Mouse (Mus musculus) 3T3-L1 (cell line): ENCODE results near the gene Rps21.

Experiments
- DNase-seq: peaks from one replicate; pipeline ENCODE4 v3.0.0-alpha.2; 2015; ENCODE audit warnings: low read depth, low spot score

Rps21 gene

DNA sequence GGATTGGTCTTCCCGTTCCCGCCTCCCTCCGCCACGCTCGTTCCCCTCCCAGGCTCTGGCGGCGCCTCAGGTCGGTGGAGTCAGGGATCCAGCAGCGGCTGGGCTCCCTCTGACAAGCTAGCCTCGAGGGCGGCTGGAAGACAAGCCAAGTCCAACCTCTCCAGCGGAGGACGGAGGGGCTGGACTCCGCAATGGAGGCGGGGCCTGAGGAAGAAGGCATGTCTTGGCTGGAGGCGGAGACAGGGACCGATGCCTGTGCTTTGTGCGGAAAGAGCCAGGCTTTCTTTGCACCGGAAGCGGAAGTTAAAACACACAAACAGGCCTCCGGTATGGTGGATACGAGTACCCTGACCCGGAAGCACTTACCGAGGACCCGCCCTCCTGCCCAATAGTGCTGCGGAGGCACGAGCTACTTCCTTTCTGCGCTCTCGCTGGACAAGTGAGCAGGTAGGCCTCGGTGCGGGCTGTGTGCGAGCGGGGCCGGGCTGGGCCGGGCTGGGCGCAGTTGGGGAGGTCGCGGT lies at the start of gene Rps21:
Gene Rps21 (plus strand): TSS at position 377 of the 521 bp plus-strand sequence.
- peak; percentile 100 for DNase-seq

DNA sequence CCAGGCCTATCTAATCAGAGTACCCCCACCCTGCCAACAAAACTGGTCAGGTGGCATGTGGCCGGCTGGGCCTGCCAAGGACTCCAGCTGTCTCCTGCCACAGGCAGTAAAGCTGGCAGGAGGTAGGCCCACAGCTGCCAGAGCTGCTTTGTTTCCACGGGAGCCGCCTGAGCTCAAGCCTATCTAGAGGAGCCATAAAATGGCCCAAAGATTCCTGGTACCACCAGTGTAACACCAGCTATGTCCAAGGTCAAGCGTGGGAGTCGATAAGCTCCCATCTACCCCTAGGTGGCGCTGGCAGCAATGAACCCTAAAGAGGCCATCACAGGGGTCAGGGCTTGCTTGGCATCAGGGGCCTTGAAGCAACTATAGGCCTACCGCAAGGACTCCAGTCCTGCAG lies 49.3 kb upstream of the Rps21 start:
- DNase-seq, result no peak

DNA sequence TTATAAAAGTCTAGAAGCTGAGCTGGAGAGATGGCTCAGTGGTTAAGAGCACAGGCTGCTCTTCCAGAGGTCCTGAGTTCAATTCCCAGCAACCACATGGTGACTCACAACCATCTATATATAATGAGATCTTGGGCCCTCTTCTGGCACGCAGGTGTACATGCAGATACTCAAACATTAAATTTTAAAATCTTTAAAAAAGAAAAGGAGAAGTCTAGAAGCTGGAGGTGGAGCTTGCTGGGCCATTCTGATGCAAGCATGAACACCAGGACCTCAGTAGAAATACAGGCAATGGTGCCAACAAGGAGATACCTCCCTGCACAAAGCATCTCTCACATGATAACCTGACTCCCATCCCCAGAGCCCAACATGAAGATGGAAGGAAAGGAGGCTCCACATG lies 48.2 kb upstream of the Rps21 start:
- DNase-seq, result no peak

DNA sequence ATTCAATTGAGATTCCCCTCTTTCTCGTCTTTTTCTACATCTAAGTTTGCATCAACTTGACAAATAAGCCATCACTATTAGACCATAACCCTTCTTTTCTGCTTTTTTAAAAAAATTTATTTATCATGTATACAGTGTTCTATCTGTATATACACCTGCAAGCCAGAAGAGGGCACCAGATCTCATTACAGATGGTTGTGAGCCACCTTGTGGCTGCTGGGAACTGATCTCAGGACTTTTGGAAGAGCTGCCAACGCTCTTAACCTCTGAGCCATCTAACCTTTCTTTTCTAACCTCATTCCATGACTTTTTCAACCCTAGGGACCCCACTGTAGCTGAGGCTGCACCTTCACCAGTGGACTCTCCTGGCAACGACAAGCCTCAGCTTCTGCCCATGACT lies 44.9 kb upstream of the Rps21 start:
- no peak for DNase-seq

DNA sequence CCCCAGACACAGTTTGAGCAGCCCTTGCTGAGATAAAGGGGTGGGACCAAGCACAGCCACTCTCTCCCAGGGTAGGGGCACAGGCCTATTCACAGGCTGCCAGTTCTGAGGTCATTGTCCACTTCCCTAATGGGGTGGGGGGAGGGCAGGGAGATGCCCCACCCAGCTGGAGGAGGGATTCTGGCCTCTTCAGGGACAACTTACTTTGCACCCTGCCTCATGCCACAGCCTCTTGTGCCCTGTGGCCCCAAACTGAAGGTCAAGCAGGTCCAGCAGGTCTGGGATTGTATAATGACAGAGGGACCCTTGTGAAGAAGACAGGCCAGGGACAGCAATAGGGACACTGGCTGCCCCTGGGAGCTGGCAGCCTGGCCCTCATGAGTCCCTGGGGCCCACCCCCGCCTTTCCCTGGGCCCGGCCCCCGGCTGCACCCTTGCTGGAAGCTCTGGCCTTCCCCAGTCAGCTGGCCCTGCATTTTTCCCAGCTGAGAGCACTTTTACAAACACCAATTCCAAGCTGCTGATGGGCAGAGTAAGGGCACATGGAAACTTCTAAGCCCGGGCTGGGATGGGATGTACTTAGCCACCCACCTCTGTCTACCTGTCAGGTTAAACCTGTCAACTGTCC lies 42.7 kb upstream of the Rps21 start:
- no peak for DNase-seq

DNA sequence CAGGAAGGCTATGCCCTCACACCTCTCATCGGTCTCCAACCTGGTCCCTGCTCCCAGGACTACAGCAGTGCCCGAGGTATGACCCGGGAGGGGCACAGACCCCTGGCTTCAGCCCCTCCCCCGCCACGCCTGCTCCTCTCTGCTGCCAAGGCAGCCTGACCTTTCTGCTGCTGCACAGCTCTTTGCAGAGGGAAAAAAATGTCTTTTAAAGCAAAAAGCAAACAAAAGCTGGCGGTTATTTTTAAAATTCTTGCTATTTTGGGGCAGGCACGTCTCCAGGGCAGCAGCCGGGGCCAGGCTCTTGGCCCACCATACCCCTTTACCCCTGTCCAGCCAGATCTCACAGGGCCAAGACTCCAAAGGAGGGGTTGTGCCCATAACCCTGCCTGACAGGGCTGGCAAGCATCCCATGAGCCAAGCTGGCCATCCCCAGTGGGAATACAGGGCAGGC lies 42.1 kb upstream of the Rps21 start:
- DNase-seq, result no peak

DNA sequence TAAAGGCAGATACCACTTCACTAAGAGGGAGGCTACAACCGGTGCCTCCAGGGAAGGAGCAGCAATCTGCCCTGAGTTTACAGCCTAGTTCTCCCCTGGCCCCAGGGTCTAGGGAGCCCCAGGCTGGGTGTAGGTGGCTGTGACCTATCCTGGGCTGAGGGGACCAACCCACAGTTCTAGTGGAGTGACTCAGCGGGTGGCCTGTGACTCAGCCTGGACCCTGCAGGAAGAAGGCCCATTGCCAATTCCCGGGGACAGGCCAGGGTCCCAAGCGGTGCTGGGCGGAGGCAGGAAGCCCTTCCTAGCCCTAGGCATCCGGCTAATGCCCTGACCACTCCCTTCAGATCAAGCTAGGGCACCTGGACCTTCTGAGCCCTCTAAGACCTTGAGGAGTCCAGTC lies 41.2 kb upstream of the Rps21 start:
- DNase-seq, result peak; percentile 50

DNA sequence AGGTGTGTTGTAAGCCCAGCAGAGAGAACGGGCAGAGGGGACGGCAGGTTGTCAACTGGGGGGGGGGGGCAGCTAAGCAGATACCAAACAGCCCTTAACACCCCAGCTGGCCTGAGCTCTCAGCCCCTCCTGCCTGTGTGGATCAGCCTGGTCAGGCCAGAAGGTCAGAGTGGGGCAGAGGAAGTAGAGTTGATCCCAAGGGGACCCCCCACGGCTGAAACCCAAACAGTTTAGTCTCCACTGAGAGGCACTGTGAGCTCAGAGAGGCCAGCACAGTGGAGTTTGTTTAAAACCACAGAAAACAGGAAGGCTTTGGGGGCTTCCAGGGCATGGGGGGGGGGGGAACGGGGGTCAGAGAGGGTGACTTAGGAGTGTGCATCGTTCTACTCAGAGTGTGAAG lies 40.3 kb upstream of the Rps21 start:
- no peak for DNase-seq

DNA sequence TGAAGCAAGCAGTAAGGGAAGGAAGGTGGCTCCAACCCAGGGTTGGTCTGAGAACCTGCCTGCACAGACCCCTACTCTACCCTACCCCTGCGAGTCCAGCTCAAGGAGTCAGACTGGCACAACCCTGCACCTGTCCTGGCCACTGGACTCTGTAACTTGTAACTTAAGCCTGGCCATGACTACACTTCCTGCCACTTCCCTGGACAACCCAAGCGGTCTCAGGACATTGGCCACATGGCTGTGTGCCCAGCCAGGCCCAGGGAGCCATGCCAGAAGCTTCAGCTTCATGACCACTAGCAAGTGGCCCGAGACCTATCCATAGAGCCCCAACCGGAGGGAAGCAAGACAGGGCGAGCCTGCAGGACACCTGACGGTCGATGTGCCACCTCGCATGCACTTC lies 39.6 kb upstream of the Rps21 start:
- DNase-seq, result peak; percentile 60

DNA sequence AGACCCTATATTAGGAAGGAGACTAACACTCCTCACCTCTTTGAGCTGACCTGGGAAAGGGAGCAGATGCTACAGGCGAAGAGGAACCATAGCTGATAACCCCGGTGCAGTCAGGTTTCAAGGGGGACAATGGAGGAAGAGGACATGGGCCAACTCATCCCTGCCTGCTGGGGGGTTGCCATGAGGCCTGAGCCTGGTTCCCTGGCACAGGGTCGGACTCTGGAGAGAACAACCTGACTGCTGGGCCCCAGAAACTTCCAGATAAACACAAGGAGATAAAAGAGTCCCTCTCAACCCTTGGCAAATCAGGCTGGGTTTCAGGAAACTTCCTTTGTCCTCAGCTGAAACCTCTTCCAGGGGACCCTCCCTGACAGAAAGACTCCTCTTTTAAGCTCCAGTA lies 38.9 kb upstream of the Rps21 start:
- no peak for DNase-seq

DNA sequence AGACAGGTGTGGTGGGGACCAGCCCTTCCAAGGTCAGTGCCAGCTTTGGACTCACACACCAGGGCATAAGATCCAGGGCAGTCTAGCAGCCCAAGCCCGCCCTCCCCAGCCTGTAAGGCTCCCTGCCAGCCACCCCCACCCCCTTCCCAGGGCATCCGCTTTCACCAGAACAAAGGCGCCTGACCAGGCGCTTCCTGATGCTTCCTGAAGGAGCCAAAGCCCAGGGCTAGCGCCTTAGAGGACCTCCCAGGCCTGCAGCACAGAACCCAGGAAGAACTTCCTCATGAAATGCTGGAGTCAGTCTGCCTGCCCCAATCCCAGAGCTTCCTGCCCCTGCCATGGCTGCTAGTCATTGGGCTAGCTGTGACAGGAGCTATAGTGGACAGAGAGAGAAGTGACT lies 38.5 kb upstream of the Rps21 start:
- no peak for DNase-seq

DNA sequence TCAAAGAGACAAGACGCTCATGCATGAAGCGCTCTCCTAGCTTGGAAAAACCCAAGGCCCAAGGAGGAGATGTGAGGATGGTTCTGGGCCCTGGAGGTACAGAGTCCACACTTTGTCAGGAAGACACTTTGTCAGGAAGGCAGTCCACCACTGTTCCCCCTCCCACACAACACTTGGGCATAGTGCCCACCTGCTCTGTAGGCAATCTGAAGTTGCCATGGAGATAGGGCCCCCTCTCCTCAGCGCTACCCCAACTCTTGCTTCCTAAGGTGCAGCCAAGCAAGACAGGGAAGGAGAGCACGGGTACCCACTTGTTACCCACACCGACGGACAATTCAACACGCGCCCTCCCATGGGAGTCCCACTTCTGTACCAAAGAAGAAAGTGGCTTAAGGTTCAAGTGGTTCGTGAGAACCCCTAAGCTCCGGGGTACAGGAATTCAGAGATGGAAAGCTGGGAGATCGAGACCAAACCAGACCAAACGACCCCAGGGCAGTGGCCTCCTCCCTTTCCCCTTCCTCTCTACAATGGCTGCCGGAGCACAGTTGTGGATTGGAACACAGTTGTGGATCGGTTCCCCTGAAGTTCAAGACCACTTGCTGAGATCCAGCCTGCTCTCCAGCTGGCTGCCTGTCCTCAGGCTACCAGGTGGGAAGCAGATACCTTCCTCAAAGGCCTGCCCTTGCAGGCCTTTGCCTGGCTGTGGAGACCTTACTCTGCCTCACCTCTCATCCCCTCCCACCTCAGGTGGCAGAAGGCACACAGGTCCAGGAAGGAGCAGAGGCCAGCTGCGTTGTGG lies 37.8 kb upstream of the Rps21 start:
- DNase-seq, result no peak

DNA sequence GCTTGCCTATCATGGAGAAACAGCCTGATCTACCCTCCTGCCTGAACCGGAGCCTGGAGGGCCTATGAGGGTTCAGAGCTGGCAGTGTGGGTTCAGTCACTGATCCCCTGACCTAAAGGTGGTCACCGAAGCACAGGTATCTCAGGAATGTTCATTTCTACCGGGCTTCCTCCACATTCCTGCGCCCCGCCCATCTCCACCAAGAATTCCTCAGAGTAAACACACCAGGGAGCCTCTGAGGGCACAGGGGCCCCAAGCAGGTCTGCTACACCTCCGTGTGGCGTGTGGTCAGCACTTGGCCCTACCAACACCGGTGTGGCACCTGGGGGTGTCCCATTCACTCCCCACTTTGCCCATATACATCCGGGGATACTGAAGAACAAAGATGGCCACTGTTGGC lies 37.0 kb upstream of the Rps21 start:
- DNase-seq, result peak; percentile 32

DNA sequence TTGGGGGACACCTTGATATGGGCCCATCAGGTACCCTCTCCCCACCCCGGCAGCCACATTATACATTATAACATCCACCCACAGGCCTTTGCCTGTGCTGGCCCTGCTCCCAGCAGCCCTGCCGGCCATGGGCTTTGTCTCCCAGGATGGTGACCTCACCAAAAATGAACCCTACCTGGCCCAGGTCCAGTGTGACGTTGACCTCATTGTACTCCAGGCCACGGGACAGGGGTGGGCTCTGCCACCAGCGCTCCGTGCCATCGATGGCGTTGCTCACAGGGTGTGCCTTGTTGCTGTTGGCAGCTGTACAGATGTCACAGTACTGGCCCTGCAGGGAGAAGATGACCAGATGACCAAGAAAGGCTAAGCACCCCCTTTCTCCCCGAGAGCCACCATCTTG lies 36.1 kb upstream of the Rps21 start:
- no peak for DNase-seq

DNA sequence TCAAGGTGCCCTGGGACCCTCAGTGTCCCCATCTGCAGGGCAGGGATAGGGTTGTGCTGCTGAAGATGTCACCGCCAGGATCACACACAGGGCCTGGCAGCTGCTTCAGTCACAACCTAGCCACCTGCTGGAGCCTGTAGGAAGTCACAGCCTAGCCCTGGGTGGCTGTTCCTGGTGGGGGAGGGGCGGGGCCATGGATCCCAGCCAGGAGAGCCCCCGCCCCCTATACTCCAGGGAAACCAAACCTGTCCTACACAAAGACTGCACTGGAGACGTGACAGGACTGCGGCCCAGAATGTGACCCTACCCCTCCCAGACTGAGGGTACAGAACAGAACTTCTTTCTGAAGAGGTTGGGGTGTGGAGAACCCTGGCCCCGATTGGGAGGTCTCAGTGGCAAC lies 34.9 kb upstream of the Rps21 start:
- no peak for DNase-seq

DNA sequence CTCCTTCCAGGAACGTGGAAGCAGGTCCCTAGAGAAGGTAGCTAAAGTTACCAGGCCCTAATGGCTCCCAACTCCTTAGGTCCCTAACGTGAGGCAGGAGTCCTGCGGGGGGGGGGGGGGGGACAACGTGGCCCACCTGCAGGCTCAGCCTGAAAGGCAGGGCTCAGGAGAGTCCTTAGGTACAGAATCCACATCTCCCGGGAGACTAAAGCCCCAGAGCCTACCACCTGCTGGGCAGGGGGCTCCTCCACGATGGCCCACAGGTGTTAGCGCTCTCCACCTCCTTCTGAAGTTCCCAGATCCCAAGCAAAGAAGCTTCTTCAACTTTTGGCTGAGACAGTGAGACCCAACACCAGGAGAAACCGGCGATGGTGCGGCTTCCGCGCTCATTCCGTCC lies 32.5 kb upstream of the Rps21 start:
- DNase-seq, result no peak

DNA sequence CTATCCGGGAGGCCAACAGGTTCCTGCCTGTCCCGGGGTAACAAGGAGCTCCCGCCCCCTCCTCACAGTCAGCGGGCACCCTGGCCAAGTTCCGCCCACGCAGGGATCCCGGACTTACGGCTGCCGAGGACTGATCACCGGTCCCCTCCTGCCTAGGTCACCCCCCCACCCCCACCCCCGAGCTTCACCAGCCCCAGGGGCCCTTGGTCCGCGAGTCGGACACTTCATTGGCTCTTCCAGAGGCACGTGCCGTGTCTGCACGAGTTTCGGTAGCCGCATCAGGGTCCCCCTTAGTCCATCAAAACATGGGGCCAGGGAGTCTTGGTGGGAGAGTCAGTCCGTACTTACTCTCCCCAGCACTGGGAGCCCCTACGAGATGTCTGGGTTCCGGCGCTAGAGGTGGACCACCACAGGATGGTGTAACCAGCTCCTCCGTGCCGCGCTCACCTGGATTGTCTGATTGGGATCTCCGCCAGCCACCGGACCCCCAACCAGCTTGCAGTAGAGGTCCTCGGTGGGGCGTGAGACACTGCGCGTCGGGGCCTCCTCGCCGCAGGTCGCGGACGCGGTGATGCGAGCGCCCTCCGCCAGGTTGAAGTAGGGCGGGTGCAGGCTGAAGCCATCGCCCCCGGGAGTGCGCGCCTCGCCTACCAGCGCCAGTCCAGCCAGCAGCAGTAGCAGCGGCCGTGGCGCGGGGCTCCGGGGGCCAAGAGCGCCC lies 32.0 kb upstream of the Rps21 start:
- no peak for DNase-seq

DNA sequence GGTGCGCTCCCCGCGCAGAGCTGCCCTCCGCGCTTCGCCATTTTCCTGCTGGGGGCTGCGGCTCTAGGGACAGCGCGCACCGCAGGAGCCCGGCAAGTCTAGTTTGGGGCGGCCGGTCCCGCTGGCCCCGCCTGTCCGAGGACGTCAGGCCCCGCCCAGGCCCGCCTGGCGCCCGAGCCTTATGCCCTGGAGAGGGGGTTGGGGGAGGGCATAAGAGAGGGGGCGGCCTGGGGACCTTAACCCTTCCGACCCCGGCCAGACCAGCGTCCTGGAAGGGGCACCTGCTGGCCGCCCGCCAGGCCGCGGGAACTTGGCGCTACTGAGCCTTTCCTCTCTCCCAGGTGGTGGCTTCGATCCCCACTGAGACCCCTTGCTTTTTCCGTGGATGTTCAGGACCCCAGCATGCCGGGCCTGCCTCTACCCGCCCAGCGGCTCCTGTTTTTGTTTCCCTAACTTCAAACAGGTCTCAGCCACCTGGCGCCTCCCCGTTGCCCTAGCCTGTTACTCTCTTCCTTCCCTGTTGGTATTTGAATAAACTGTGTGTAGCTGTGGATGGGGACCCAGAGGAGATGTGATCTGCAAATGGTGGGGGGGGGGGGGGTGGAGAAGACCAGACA lies 31.3 kb upstream of the Rps21 start, which contains the start of gene Lama5:
Gene Lama5 (minus strand): TSS at position 98 of the 617 bp plus-strand sequence.
- no peak for DNase-seq

DNA sequence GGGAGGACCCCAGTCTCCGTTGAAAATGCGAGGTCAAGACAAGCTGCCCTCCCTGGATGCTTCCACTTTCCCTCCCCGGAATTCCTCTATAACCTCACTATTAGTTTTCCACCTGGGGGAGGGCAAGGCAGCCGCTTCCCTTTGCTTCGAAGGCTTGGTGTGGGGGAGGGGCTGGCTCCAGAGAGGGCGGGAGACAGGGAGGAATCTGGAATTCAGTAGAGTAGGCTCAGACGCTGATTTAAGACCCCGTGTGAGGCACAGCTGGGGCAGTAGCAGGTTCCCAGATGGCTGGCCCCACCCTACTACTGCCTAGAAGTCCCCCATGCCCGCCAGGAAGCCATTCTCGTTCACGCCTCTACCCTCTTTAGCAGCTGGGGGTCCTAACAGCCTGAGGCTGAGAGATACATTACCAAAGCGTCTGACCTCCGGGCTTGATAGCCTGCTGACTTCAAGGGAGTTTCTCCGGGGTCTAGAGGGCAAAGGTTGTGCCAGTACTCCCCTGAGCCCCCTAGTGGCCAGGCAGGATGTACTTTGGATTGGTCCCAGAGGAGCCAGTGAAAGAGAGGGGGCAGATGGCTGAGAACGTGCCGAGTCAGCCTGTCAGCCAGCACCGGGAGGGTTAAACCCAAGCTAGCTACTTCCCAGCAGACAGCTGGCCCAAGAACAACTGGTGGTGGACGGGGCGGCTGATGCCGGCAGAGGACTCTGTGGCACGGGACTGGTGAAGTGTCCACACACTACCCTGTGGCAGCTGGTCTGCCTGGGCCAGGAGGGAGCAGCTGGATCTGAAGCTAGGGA lies 29.7 kb upstream of the Rps21 start:
- DNase-seq, result peak; percentile 59

DNA sequence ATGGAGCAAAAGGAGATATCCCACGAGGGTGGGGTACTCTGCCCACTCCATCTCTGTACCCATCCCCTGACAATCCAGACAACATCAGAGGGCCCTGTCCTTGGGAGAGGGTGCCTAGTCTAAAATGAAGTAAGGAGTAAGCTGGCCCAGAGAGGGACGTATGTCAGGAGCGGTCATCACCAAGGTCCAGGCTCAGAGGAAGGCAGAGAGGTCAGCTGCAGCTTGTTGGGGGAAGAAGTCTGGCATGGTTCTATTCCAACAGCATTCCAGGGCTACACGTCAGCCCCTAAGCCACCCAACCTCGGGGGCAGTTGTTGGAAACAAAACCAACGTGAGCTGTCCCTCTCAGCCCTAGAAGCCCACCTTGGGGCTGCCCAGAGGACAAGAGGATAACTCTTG lies 29.1 kb upstream of the Rps21 start:
- peak; percentile 42 for DNase-seq

DNA sequence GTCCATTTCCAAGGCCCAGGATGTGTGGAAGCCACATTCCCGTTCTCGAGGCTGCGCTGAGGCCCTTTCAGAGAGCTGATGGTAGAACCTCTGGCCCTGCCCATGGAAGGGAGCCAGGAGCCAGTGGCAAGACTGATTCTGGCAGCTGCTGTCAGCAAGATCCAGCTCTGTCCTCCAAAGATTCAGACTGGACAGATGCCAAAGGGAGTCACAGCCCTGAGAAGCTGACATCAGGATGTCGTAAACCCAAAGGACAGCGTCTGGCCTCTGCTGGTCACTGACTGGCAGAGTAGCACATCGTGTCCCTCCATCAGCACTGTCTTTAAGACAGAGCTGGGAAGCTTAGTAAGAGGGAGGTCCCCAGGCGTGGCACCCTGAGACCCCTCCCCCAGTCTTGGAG lies 28.6 kb upstream of the Rps21 start:
- peak; percentile 76 for DNase-seq
